10 mouse cellular contexts compared by ENCODE assay signal in the genomic region with DNA sequence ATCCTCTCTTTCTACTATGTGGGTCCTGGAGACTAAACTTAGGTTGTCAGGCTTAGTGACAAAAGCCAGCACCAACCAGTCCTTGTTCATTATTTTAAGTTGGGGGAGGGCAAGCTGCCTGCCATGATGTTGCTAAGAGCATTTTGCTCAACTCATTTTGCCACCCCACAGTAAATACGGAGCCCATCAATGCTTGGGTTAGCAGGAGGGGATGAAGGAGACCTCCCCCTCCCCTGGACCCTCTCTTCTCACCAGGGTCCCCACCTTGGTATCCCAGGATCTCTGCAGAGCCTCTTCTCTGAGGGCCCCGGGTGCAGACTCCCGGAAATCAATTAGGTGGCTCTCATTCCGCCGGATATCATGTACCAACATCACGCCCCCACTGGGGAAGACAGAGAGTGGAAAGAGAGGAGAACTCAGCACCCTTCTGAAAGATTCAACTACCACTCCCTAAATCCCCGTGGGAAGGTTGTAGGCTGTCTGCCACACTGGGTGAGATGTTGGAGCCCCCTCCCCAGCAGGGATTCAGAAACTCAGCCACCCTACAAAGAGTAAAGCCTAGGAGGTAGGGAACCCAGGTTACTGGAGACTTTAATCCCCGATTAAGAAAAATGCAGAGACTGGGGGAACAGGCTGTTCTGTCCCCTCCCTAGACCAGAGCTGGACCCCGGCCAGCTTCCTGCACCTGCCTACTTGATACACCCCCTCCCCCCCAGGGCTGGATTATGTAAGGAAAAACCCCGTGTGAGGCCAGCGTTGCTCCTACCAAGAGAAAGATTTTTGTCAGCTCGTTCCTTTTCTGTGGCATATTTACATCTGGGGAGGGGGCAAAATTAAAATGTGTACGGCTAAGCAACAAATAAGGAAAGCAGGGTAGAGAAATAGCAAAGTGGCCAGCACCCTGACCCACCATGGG. TPM values are rescaled to one million over a fixed set of nuclear protein-coding genes. Genes with fewer than 3 reads are reported as not detected.
DNase-seq lines count a peak whose midpoint lies in the region; ATAC-seq and TF ChIP-seq lines count a peak whose summit lies in the region.
"Had no signal": no experiment of that assay in that cellular context is flagged by ENCODE, and none has a peak within 500 bp of the region (broad histone marks: within the 10 kb centered on the region; RNA-seq: fewer than 3 reads in every experiment).

No protein-coding gene starts in this region.

- H3K9ac ChIP-seq in kidney, embryonic 15.5 days, result no peak overlapping the region
- no peak overlapping the region for H3K9ac ChIP-seq in lung, embryonic 14.5 days
- no peak overlapping the region for H3K9ac ChIP-seq in liver, postnatal 0 days (replicated peaks)
- H3K9ac ChIP-seq: liver, embryonic 14.5 days had no signal

- no peaks in the 10 kb centered on the region for H3K27me3 ChIP-seq in kidney, adult 2 months (replicated peaks; ENCODE audit: control insufficient read depth, insufficient read depth, low read length)
- no peaks in the 10 kb centered on the region for H3K27me3 ChIP-seq in kidney, embryonic 15.5 days
- H3K27me3 ChIP-seq in lung, embryonic 14.5 days (ENCODE audit: insufficient read depth, low read length), result no peaks in the 10 kb centered on the region
- no peaks in the 10 kb centered on the region for H3K27me3 ChIP-seq in liver, postnatal 0 days (ENCODE audit: insufficient read depth, low read length)

- WGBS in kidney, adult 2 months, result 45% methylated on average over 13 of the region's 13 CpGs
- WGBS in kidney, embryonic 15.5 days, result 59% methylated on average over 13 of the region's 13 CpGs
- 53% methylated on average over 13 of the region's 13 CpGs for WGBS in lung, embryonic 14.5 days
- WGBS in liver, postnatal 0 days (ENCODE audit: insufficient replicate concordance), result 60% methylated on average over 13 of the region's 13 CpGs

- DNase-seq in cerebellum, adult 11-12 months, result peak; percentile 68
- DNase-seq in cerebellum, adult 8-10 months, result no peak
- DNase-seq in kidney, adult 2 months, result peak; percentile 26
- peak; percentile 18 for DNase-seq in R1 (ENCODE audit: low read depth, low spot score)
- peak; percentile 51 for DNase-seq in lung, embryonic 14.5 days
- no peak for DNase-seq in thymus, postnatal 14 days
- no peak for DNase-seq in liver, postnatal 0 days
- DNase-seq: adrenal gland, postnatal 36 days had no signal

- no peak for TF ChIP-seq CTCF in kidney, adult 2 months (conservative IDR thresholded peaks at IDR 0.05; ENCODE audit: insufficient read depth, insufficient read length, low read depth, low read length)
- TF ChIP-seq CTCF in lung, embryonic 14.5 days (IDR thresholded peaks at IDR 0.05; ENCODE audit: low read depth), result no peak
- no peak for TF ChIP-seq CTCF in liver, postnatal 0 days (IDR thresholded peaks at IDR 0.05; ENCODE audit: low read depth)

- TF ChIP-seq EP300 in liver, postnatal 0 days (IDR thresholded peaks at IDR 0.05; ENCODE audit: low read depth), result no peak

- H3K4me2 ChIP-seq in kidney, embryonic 15.5 days, result no peak overlapping the region
- H3K4me2 ChIP-seq in lung, embryonic 14.5 days, result no peak overlapping the region
- no peak overlapping the region for H3K4me2 ChIP-seq in liver, postnatal 0 days (ENCODE audit: low read depth, low read length)

- H3K36me3 ChIP-seq in kidney, adult 2 months (ENCODE audit: control insufficient read depth, insufficient read depth, low read length), result no peaks in the 10 kb centered on the region
- no peaks in the 10 kb centered on the region for H3K36me3 ChIP-seq in kidney, embryonic 15.5 days
- no peaks in the 10 kb centered on the region for H3K36me3 ChIP-seq in lung, embryonic 14.5 days (ENCODE audit: insufficient read depth)
- H3K36me3 ChIP-seq in liver, postnatal 0 days (replicated peaks; ENCODE audit: insufficient read depth, low read length), result no peaks in the 10 kb centered on the region

- no peak for ATAC-seq in kidney, embryonic 15.5 days (replicated peaks; ENCODE audit: low FRiP score)
- no peak for ATAC-seq in lung, embryonic 14.5 days (ENCODE audit: insufficient read depth)
- no peak for ATAC-seq in liver, postnatal 0 days

- no peak overlapping the region for H3K4me3 ChIP-seq in kidney, adult 2 months (ENCODE audit: insufficient read depth, low read depth, low read length)
- H3K4me3 ChIP-seq in kidney, embryonic 15.5 days (replicated peaks), result no peak overlapping the region
- H3K4me3 ChIP-seq in lung, embryonic 14.5 days (ENCODE audit: low read depth, low read length), result no peak overlapping the region
- no peak overlapping the region for H3K4me3 ChIP-seq in liver, postnatal 0 days (ENCODE audit: low read depth, low read length)

- no peak for TF ChIP-seq POLR2A in kidney, adult 2 months (IDR thresholded peaks at IDR 0.05; ENCODE audit: low read depth, low read length)

- H3K4me1 ChIP-seq in kidney, adult 2 months (ENCODE audit: control insufficient read depth, insufficient read depth, low read length), result no peaks in the 10 kb centered on the region
- no peaks in the 10 kb centered on the region for H3K4me1 ChIP-seq in kidney, embryonic 15.5 days
- no peaks in the 10 kb centered on the region for H3K4me1 ChIP-seq in lung, embryonic 14.5 days (ENCODE audit: insufficient read depth)
- H3K4me1 ChIP-seq in liver, postnatal 0 days (ENCODE audit: insufficient read depth), result no peaks in the 10 kb centered on the region

- no peak overlapping the region for H3K27ac ChIP-seq in kidney, adult 2 months (ENCODE audit: insufficient read depth, low read depth, low read length)
- no peak overlapping the region for H3K27ac ChIP-seq in kidney, embryonic 15.5 days
- no peak overlapping the region for H3K27ac ChIP-seq in lung, embryonic 14.5 days (ENCODE audit: low read depth)
- H3K27ac ChIP-seq in liver, postnatal 0 days (ENCODE audit: low read depth), result no peak overlapping the region
- H3K27ac ChIP-seq: liver, embryonic 14.5 days had no signal

- H3K9me3 ChIP-seq in kidney, embryonic 15.5 days (replicated peaks), result no peaks in the 10 kb centered on the region
- H3K9me3 ChIP-seq in lung, embryonic 14.5 days (ENCODE audit: low read depth, low read length), result no peaks in the 10 kb centered on the region
- no peaks in the 10 kb centered on the region for H3K9me3 ChIP-seq in liver, postnatal 0 days (ENCODE audit: low read length)

RNA-seq across cellular contexts. Expression of a gene that starts 13.1 kb away (rescaled TPM):
- polyA plus RNA-seq in kidney, adult 2 months (2012; rRNA removed), result 149 and 173 TPM in 2 replicates
- polyA plus RNA-seq in kidney, embryonic 15.5 days (2015; fragmentation: Nextera tagmentation; extraction: Ambion mirVana), result 12.5 and 13.0 TPM in 2 replicates
- 7.5 and 7.9 TPM in 2 replicates for polyA plus RNA-seq in lung, embryonic 14.5 days (2014; fragmentation: Nextera tagmentation; extraction: Ambion mirVana)
- polyA plus RNA-seq in liver, postnatal 0 days (2015; fragmentation: Nextera tagmentation; extraction: Ambion mirVana), result 7.5 and 8.2 TPM in 2 replicates

RNA-seq across cellular contexts. Expression of a gene that starts 13.3 kb away (rescaled TPM):
- polyA plus RNA-seq in kidney, adult 2 months (2012; rRNA removed), result 2.4 and 4.8 TPM in 2 replicates
- polyA plus RNA-seq in kidney, embryonic 15.5 days (2015; fragmentation: Nextera tagmentation; extraction: Ambion mirVana), result 3.2 and 4.5 TPM in 2 replicates
- 2.1 and 2.6 TPM in 2 replicates for polyA plus RNA-seq in lung, embryonic 14.5 days (2014; fragmentation: Nextera tagmentation; extraction: Ambion mirVana)
- 0.22 and 0.25 TPM in 2 replicates for polyA plus RNA-seq in liver, postnatal 0 days (2015; fragmentation: Nextera tagmentation; extraction: Ambion mirVana)

RNA-seq across cellular contexts. Expression of a gene that starts 31.0 kb away (rescaled TPM):
- polyA plus RNA-seq in kidney, adult 2 months (2012; rRNA removed), result 25.4 and 40.6 TPM in 2 replicates
- 18.0 and 19.3 TPM in 2 replicates for polyA plus RNA-seq in kidney, embryonic 15.5 days (2015; fragmentation: Nextera tagmentation; extraction: Ambion mirVana)
- 27.1 and 28.4 TPM in 2 replicates for polyA plus RNA-seq in lung, embryonic 14.5 days (2014; fragmentation: Nextera tagmentation; extraction: Ambion mirVana)
- 6.3 and 6.4 TPM in 2 replicates for polyA plus RNA-seq in liver, postnatal 0 days (2015; fragmentation: Nextera tagmentation; extraction: Ambion mirVana)

Comparison
In these comparisons a context has a peak if more than half of its experiments do, and no peak if none do; other contexts are left out.
1. DNase-seq: peak in cerebellum, adult 11-12 months (single experiment), kidney, adult 2 months (single experiment), R1 (single experiment) and lung, embryonic 14.5 days (single experiment); none in cerebellum, adult 8-10 months (single experiment), thymus, postnatal 14 days (single experiment) and liver, postnatal 0 days (single experiment).
2. RNA of a gene that starts 13.1 kb away (polyA plus RNA-seq): 149 to 173 TPM in kidney, adult 2 months; 12.5 to 13.0 TPM in kidney, embryonic 15.5 days, 7.5 to 8.2 TPM in liver, postnatal 0 days and 7.5 to 7.9 TPM in lung, embryonic 14.5 days; every median in the first group is over 10 times any median in the second.